Mouse (Mus musculus) stomach, postnatal 0 days (tissue): ENCODE measurements at regions not wholly inside any gene's neighbourhood (a gene's known extent, or its start where the extent isn't known, plus 50 kb on each side); places are given as distances from the start of the nearest gene placed in this dataset.

Experiments used
- CTCF ChIP-seq: IDR thresholded peaks from 2 replicates; pipeline ENCODE4 v1.5.1; 2016; ENCODE audit warnings: antibody characterized with exemption, low read depth, mild to moderate bottlenecking, moderate library complexity
- EP300 ChIP-seq: optimal IDR thresholded peaks from 2 replicates; pipeline ENCODE3; 2016; ENCODE audit warnings: antibody characterized with exemption

DNA sequence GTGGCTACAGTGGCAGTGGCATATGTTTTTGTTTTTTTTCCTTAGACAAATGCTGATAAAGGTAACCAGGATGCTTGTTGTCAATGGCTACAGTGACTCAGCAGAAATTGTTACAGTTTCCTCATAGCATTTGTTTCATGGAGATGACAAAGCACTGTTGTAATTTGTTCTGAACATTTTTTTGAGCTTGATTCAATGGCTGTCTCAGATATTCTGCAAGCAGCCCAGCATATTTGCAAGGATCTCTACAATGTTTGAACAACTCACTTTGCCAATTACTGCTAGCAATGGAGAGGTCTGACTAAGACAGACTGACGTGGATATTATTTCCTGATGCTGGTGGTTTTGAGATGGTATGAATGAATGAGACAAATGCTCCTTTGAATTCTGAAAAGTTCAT is 696.3 kb downstream of the Nr2f2 start:
- TF ChIP-seq CTCF (no peak), EP300 (no peak)
